Mouse (Mus musculus) small intestine, adult 2 months (tissue): ENCODE measurements at regions not wholly inside any gene's neighbourhood (a gene's known extent, or its start where the extent isn't known, plus 50 kb on each side); places are given as distances from the start of the nearest gene placed in this dataset.
A peak's percentile ranks its signal among the peaks of the same experiment; 100 is the strongest.

Source experiments
- H3K27ac ChIP-seq: fragments of 200-500 bp; 2 replicates; pipeline ENCODE4 v1.5.1; 2012; ENCODE audit warnings: low read depth, low read length, control low read depth, inconsistent platforms; ENCODE audit not compliant: insufficient read depth
- H3K27me3 ChIP-seq: fragments of 200-500 bp; 2 replicates; pipeline ENCODE4 v1.6.1; 2012; ENCODE audit warnings: mild to moderate bottlenecking, moderate library complexity, low read length, inconsistent platforms; ENCODE audit not compliant: control insufficient read depth, insufficient read depth
- H3K36me3 ChIP-seq: fragments of 200-500 bp; 2 replicates; pipeline ENCODE4 v1.6.1; 2012; ENCODE audit warnings: mild to moderate bottlenecking, low read length, control low read depth, inconsistent platforms; ENCODE audit not compliant: control insufficient read depth, insufficient read depth
- H3K4me1 ChIP-seq: fragments of 200-500 bp; 2 replicates; pipeline ENCODE4 v1.6.1; 2012; ENCODE audit warnings: low read length, inconsistent platforms, mixed read lengths; ENCODE audit not compliant: control insufficient read depth, insufficient read depth, insufficient read length
- H3K4me3 ChIP-seq: fragments of 200-500 bp; 2 replicates; pipeline ENCODE4 v1.5.1; 2012; ENCODE audit warnings: low read depth, mild to moderate bottlenecking, control low read depth, inconsistent platforms, low read length, moderate library complexity
- CTCF ChIP-seq: fragments of 200-500 bp; IDR thresholded peaks from 2 replicates; pipeline ENCODE4 v1.5.1; 2012; ENCODE audit warnings: low read depth, mild to moderate bottlenecking, control low read depth, inconsistent platforms, low read length, moderate library complexity, mixed read lengths; ENCODE audit not compliant: insufficient replicate concordance, insufficient read length; ENCODE audit errors: extremely low read depth
- POLR2A ChIP-seq: fragments of 200-500 bp; IDR thresholded peaks from 2 replicates; pipeline ENCODE4 v1.6.1; 2012; ENCODE audit warnings: low read depth, mild to moderate bottlenecking, control low read depth, inconsistent platforms, low read length, moderate library complexity
- WGBS: fragments of 180-500 bp; shearing (Covaris S2); methylation state at CpG from one replicate; pipeline ENCODE4 v1.1.7; 2018; 5-methylcytosine and 5-hydroxymethylcytosine counted together

- Histone ChIP-seq H3K4me3 (no peak overlapping the region), H3K27ac (no peak overlapping the region), H3K27me3 (no peaks in the 10 kb centered on the region), H3K36me3 (no peaks in the 10 kb centered on the region), H3K4me1 (peaks cover 14% of the 10 kb centered on the region; the same call in 1 of the 2 replicates)
- 77% methylated on average over 2 of the region's 2 CpGs for WGBS
- no peak for TF ChIP-seq CTCF
- TF ChIP-seq POLR2A: no peak
Measured at GRCm38 (mm10) chr14:14591939-14592338, 110.1 kb upstream of the Slc4a7 start.

GRCm38 (mm10) chr14:14594753-14595152, 107.3 kb upstream of the Slc4a7 start:
- H3K27me3 ChIP-seq: no peaks in the 10 kb centered on the region
- TF ChIP-seq POLR2A (no peak), CTCF (no peak)
- H3K4me1 ChIP-seq: peaks cover 21% of the 10 kb centered on the region; the same call in 1 of the 2 replicates
- H3K27ac ChIP-seq: no peak overlapping the region; the same call in 1 of the 2 replicates
- H3K36me3 ChIP-seq: no peaks in the 10 kb centered on the region
- 88% methylated on average over 6 of the region's 6 CpGs for WGBS
- H3K4me3 ChIP-seq: no peak overlapping the region

GRCm38 (mm10) chr14:14596057-14596809, 105.8 kb upstream of the Slc4a7 start:
- Histone ChIP-seq H3K27ac (peak overlapping the region; percentile 81), H3K4me3 (no peak overlapping the region), H3K27me3 (no peaks in the 10 kb centered on the region), H3K36me3 (no peaks in the 10 kb centered on the region), H3K4me1 (peaks cover 21% of the 10 kb centered on the region; the same call in 1 of the 2 replicates)
- TF ChIP-seq CTCF (no peak), POLR2A (no peak)
- WGBS: 38% methylated on average over 3 of the region's 3 CpGs

DNA sequence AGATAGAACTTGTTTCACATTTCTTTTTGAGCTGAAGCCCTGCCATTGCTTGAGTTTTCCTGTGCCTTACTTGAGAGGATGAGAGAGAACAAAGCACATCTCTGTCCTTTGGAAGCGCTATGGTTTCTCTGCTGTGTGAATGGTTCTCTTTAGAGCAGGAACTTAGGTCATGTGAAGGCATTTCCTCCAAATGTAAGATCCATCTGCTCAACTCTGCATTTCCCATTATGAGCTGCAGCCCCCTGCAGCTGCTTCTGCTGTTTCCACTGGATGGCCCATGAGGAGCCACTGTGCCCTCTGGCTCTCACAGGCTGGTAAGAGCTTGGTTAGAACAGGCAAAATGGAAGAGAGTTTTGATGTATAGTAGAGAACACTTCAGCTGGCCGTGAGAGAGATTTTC, 102.5 kb upstream of the Slc4a7 start:
- H3K27me3 ChIP-seq: no peaks in the 10 kb centered on the region
- TF ChIP-seq POLR2A: no peak
- TF ChIP-seq CTCF: no peak
- no peaks in the 10 kb centered on the region for H3K36me3 ChIP-seq
- H3K27ac ChIP-seq: peak overlapping the region; percentile 65; the same call in 1 of the 2 replicates
- WGBS: 72% methylated on average over 2 of the region's 2 CpGs
- no peak overlapping the region for H3K4me3 ChIP-seq
- H3K4me1 ChIP-seq: peaks cover 21% of the 10 kb centered on the region; the same call in 1 of the 2 replicates

DNA sequence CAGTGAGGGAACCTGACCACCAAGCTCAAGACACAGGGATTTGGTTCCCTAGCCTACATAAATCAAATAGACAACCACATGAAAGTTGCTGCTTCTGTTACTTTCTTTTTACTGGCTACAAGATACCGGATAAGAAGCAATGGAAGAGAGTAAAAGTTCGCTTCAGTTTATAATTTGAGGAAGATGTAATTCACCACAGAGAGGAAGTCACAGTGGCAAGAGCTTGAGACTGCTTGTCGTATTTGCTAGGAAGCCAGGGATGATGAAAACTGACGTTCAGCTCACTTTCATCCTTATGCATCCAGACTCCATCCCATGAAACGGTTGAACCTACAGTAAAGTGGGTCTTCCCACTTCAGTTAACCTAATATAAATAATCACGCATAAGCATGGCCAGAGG, 102.1 kb upstream of the Slc4a7 start:
- Histone ChIP-seq H3K4me3 (no peak overlapping the region), H3K36me3 (no peaks in the 10 kb centered on the region), H3K4me1 (peaks cover 19% of the 10 kb centered on the region; the same call in 1 of the 2 replicates), H3K27me3 (no peaks in the 10 kb centered on the region), H3K27ac (peak overlapping the region; percentile 65; the same call in 1 of the 2 replicates)
- 77% methylated on average over 6 of the region's 6 CpGs for WGBS
- TF ChIP-seq CTCF (no peak), POLR2A (no peak)

GRCm38 (mm10) chr14:14603439-14603838, 98.6 kb upstream of the Slc4a7 start:
- TF ChIP-seq POLR2A (no peak), CTCF (no peak)
- peaks cover 8% of the 10 kb centered on the region; the same call in 1 of the 2 replicates for H3K4me1 ChIP-seq
- H3K27me3 ChIP-seq: no peaks in the 10 kb centered on the region
- H3K36me3 ChIP-seq: no peaks in the 10 kb centered on the region
- no peak overlapping the region for H3K4me3 ChIP-seq
- H3K27ac ChIP-seq: no peak overlapping the region
- WGBS: 56% methylated on average over 1 of the region's 1 CpGs

- Histone ChIP-seq H3K27ac (no peak overlapping the region), H3K4me3 (no peak overlapping the region), H3K36me3 (no peaks in the 10 kb centered on the region), H3K4me1 (peaks cover 2% of the 10 kb centered on the region; the same call in 1 of the 2 replicates), H3K27me3 (no peaks in the 10 kb centered on the region)
- 85% methylated on average over 3 of the region's 3 CpGs for WGBS
- TF ChIP-seq CTCF (no peak), POLR2A (no peak)
Measured at GRCm38 (mm10) chr14:14607074-14607473, 95.0 kb upstream of the Slc4a7 start.
